Mouse (Mus musculus) adrenal gland (tissue): ENCODE data around the gene Nos3.

Experiments used
- intact Hi-C: fragments of 180-260 bp; cut with DNase I; formaldehyde crosslinking; loops from one replicate; pipeline ENCODE4 v1.15.1; 2025

Nos3 gene

GRCm38 (mm10) chr5:24374216-24374615 is 9.6 kb downstream of the Nos3 start:
- intact Hi-C loops: no loop called here

GRCm38 (mm10) chr5:24374666-24375328 is 10.2 kb downstream of the Nos3 start:
- intact Hi-C loops: no loop called here

- intact Hi-C loops: no loop called here
These were observed 14.1 kb downstream of the Nos3 start for GRCm38 (mm10) chr5:24378700-24379099.

- intact Hi-C loops: no loop called here
These were observed 14.9 kb downstream of the Nos3 start for GRCm38 (mm10) chr5:24379501-24379900.

- intact Hi-C loops: no loop called here
These were observed 15.9 kb downstream of the Nos3 start for GRCm38 (mm10) chr5:24380499-24380898.

GRCm38 (mm10) chr5:24381486-24381885 is 16.9 kb downstream of the Nos3 start:
- intact Hi-C loops: no loop called here

GRCm38 (mm10) chr5:24381988-24382387 is 17.4 kb downstream of the Nos3 start:
- intact Hi-C loops: no loop called here

GRCm38 (mm10) chr5:24383026-24383859 is 18.6 kb downstream of the Nos3 start:
- intact Hi-C loops: no loop called here

- intact Hi-C loops: no loop called here
These were observed 19.8 kb downstream of the Nos3 start for GRCm38 (mm10) chr5:24384407-24384806.

GRCm38 (mm10) chr5:24385374-24385773 is 20.8 kb downstream of the Nos3 start:
- intact Hi-C loops: no loop called here

- intact Hi-C loops: no loop called here
These were observed 21.4 kb downstream of the Nos3 start for GRCm38 (mm10) chr5:24385887-24386550.

- intact Hi-C loops: no loop called here
These were observed 22.9 kb downstream of the Nos3 start for GRCm38 (mm10) chr5:24387264-24388241.

- intact Hi-C loops: no loop called here
These were observed 23.8 kb downstream of the Nos3 start for GRCm38 (mm10) chr5:24388246-24388915.

GRCm38 (mm10) chr5:24389011-24389657 is 24.5 kb downstream of the Nos3 start:
- intact Hi-C loops: no loop called here

- intact Hi-C loops: no loop called here
These were observed 25.0 kb downstream of the Nos3 start for GRCm38 (mm10) chr5:24389658-24390020.

GRCm38 (mm10) chr5:24391864-24392263 is 27.3 kb downstream of the Nos3 start, which contains the start of gene Atg9b:
Gene Atg9b, minus strand, starts transcription at chr5:24392143.
- intact Hi-C loops: no loop called here

GRCm38 (mm10) chr5:24392724-24393123 is 28.1 kb downstream of the Nos3 start:
- intact Hi-C loops: no loop called here

- intact Hi-C loops: no loop called here
These were observed 28.9 kb downstream of the Nos3 start, which contains the start of gene Abcb8 for GRCm38 (mm10) chr5:24393392-24393997. Gene Abcb8, plus strand, starts transcription at chr5:24393663.

- intact Hi-C loops: no loop called here
These were observed 29.7 kb downstream of the Nos3 start for GRCm38 (mm10) chr5:24394165-24394894.
